Mouse (Mus musculus) G1E (cell line): ENCODE data around the gene Arhgdia.

Source experiments
- CTCF ChIP-seq: IDR thresholded peaks from 2 replicates; pipeline ENCODE4 v1.5.1; 2012; ENCODE audit warnings: low read depth, low read length, inconsistent platforms, mixed read lengths
- GATA1 ChIP-seq: IDR thresholded peaks from 2 replicates; pipeline ENCODE4 v1.6.1; 2012; ENCODE audit warnings: borderline replicate concordance, low read length, inconsistent platforms, mixed read lengths
- POLR2AphosphoS5 ChIP-seq: IDR thresholded peaks from 2 replicates; pipeline ENCODE4 v1.6.1; 2012; ENCODE audit warnings: low read depth, low read length, inconsistent platforms; ENCODE audit not compliant: insufficient replicate concordance
- TAL1 ChIP-seq: conservative IDR thresholded peaks from 2 replicates; pipeline ENCODE4 v1.6.1; 2012; ENCODE audit warnings: low read depth, low read length, inconsistent platforms, mixed read lengths

DNA sequence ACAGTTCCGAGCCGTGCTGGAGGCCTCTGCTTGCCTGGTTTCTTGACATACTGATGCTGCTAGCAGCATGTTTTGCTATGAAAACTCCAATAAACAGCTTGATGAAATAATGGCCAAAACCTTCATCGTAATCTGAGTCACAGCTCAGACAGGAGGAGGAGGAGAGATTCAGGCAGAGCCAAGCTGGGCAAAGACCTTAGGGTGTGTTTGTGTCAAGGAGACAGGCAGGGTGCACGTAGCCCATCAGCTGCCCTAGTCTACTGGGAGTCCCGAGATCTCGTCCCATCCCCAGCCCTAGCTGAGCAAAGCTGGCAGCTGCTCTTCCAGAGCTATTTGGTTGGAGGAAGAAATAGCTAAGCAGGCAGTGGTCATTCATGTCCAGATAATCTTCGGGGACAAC is 24.2 kb upstream of the Arhgdia start:
- TF ChIP-seq CTCF (no peak), TAL1 (no peak), POLR2AphosphoS5 (no peak), GATA1 (no peak)
